Mouse (Mus musculus) bone marrow macrophage, adult 2 months (primary cell): ENCODE measurements around the gene Dtx1.

ENCODE experiments used
- CTCF ChIP-seq: IDR thresholded peaks from 2 replicates; pipeline ENCODE4 v1.5.1; 2012; ENCODE audit warnings: low read depth, mild to moderate bottlenecking, low read length, moderate library complexity
- POLR2A ChIP-seq: IDR thresholded peaks from 2 replicates; pipeline ENCODE4 v1.6.1; 2012; ENCODE audit warnings: mild to moderate bottlenecking, low read depth, low read length, borderline replicate concordance

DNA sequence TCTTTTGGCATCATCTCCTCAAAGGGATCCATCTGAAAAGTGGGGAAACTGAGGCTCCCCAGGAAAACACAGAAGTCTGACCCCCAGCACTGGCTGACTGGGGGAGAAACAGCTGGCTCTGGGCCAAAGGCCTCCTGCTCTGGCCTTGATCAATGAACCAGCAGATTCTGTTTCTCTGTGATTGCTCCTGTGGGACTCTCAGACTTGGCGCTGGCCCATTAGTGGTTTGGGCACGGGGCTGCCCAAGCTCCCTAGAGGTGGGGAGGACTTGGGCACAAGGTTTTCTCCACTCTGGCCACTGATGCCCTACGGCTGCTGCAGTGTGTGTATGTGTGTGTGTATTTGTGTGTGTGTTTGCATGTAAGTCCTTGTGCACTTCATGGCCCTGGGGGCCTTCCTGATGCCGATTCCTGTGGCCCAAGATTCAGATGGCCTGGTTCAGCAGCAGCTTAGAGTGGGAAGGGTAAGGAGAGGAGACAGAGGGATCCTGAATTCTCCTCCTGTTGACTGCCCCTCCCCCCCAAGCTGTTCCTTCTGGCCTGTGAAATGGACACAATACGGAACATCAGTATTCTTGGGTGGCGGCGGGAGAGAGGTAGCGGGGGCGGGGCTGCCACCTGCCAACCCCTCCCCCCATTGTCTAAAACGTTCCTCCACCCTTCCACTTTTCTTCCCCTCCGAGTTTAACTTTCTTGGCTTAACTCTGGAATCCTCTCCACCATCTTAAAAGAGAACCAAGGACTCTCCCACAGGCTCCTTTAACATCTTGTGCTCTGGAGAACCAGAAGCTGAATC, 10.5 kb downstream of the Dtx1 start:
- TF ChIP-seq CTCF (no peak), POLR2A (no peak)
